Mouse (Mus musculus): ENCODE results near the gene Rptor. TPM values are rescaled to one million over a fixed set of nuclear protein-coding genes. Genes with fewer than 3 reads are reported as not detected.
A peak's percentile ranks its signal among the peaks of the same experiment; 100 is the strongest.

Gene Rptor
- polyA plus RNA-seq, 1 experiment: 26.3 TPM

- no peak for DNase-seq (ENCODE audit: low read depth)
These were observed 130.9 kb downstream of the Rptor start for GRCm38 (mm10) chr11:119733657-119733990.

- DNase-seq (ENCODE audit: low read depth): no peak
These were observed 132.4 kb downstream of the Rptor start for GRCm38 (mm10) chr11:119735152-119735551.

- no peak for DNase-seq (ENCODE audit: low read depth)
These were observed 136.5 kb downstream of the Rptor start for GRCm38 (mm10) chr11:119738990-119739846.

GRCm38 (mm10) chr11:119741401-119741800 is 138.7 kb downstream of the Rptor start:
- DNase-seq (ENCODE audit: low read depth): no peak

- no peak for DNase-seq (ENCODE audit: low read depth)
These were observed 141.7 kb downstream of the Rptor start for GRCm38 (mm10) chr11:119744436-119744835.

- no peak for DNase-seq (ENCODE audit: low read depth)
These were observed 142.6 kb downstream of the Rptor start for GRCm38 (mm10) chr11:119745333-119745732.

- peak; percentile 38 for DNase-seq (ENCODE audit: low read depth)
These were observed 151.8 kb downstream of the Rptor start for GRCm38 (mm10) chr11:119754459-119754858.

- DNase-seq (ENCODE audit: low read depth): no peak
These were observed 155.5 kb downstream of the Rptor start for GRCm38 (mm10) chr11:119758214-119758613.

GRCm38 (mm10) chr11:119758705-119759327 is 156.1 kb downstream of the Rptor start:
- DNase-seq (ENCODE audit: low read depth): no peak

- no peak for DNase-seq (ENCODE audit: low read depth)
These were observed 160.2 kb downstream of the Rptor start for GRCm38 (mm10) chr11:119762911-119763310.

- no peak for DNase-seq (ENCODE audit: low read depth)
These were observed 163.3 kb downstream of the Rptor start for GRCm38 (mm10) chr11:119766023-119766422.

GRCm38 (mm10) chr11:119766782-119767459 is 164.2 kb downstream of the Rptor start:
- no peak for DNase-seq (ENCODE audit: low read depth)

GRCm38 (mm10) chr11:119767525-119767924 is 164.8 kb downstream of the Rptor start:
- DNase-seq (ENCODE audit: low read depth): no peak

GRCm38 (mm10) chr11:119768511-119768910 is 165.8 kb downstream of the Rptor start:
- DNase-seq (ENCODE audit: low read depth): no peak

GRCm38 (mm10) chr11:119769666-119770065 is 167.0 kb downstream of the Rptor start:
- DNase-seq (ENCODE audit: low read depth): no peak

GRCm38 (mm10) chr11:119770985-119771384 is 168.3 kb downstream of the Rptor start:
- no peak for DNase-seq (ENCODE audit: low read depth)

- DNase-seq (ENCODE audit: low read depth): no peak
These were observed 170.2 kb downstream of the Rptor start for GRCm38 (mm10) chr11:119772896-119773295.

- no peak for DNase-seq (ENCODE audit: low read depth)
These were observed 172.5 kb downstream of the Rptor start for GRCm38 (mm10) chr11:119775076-119775760.

GRCm38 (mm10) chr11:119777236-119777635 is 174.5 kb downstream of the Rptor start:
- no peak for DNase-seq (ENCODE audit: low read depth)

GRCm38 (mm10) chr11:119777872-119778271 is 175.2 kb downstream of the Rptor start:
- no peak for DNase-seq (ENCODE audit: low read depth)

GRCm38 (mm10) chr11:119780290-119780689 is 177.6 kb downstream of the Rptor start:
- DNase-seq (ENCODE audit: low read depth): no peak

- DNase-seq (ENCODE audit: low read depth): no peak
These were observed 178.5 kb downstream of the Rptor start for GRCm38 (mm10) chr11:119781165-119781564.

Measured in gonadal fat pad, adult 2 months (tissue).